Mouse (Mus musculus) ES-Bruce4 (cell line): Measurements from ENCODE around the gene Eya2.

ENCODE experiments used
- CTCF ChIP-seq: IDR thresholded peaks from one replicate; pipeline ENCODE4 v1.8.1; 2011; ENCODE audit warnings: low read depth, low read length
- EP300 ChIP-seq: IDR thresholded peaks from 2 replicates; pipeline ENCODE4 v1.6.1; 2011; ENCODE audit warnings: low read depth, low read length; ENCODE audit not compliant: insufficient read depth
- POLR2A ChIP-seq: IDR thresholded peaks from one replicate; pipeline ENCODE4 v1.8.1; 2011; ENCODE audit warnings: low read length; ENCODE audit not compliant: insufficient read depth

DNA sequence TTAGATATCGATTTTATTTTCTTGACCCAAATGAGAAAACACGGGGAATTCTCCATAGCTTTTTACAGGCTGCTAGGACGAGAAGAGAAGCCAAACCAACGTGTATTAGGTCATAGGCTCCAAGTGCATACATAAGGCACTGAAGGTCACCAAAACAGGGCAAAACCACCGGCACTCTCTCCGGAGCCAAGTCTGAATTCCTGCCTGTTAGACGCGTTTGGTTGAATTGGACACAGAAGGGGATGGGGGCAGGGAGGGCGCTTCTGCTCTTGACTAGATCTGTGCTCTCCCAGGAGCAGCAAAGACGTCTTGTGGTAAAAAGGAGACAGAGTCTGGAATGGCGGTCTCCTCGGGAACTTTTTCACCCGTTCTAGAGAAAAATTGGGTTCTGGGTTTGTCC lies 6.1 kb downstream of the Eya2 start:
- TF ChIP-seq POLR2A (no peak), CTCF (no peak), EP300 (no peak)
